Mouse (Mus musculus) neural tube, embryonic 12.5 days (tissue): ENCODE results near the gene Insl3. TPM values are rescaled to one million over a fixed set of nuclear protein-coding genes. Genes with fewer than 3 reads are reported as not detected.
"Not testable (repeated sequence)": the region's sequence is repeated elsewhere in the genome, so short reads cannot be mapped to it uniquely, and the experiment has no call there.

Experiments
- ATAC-seq: fragments of 200-750 bp; cut with Nextera tagmentation; 2 replicates; pipeline ENCODE4 v1.8.0; 2017; ENCODE audit warnings: low read depth, mild to moderate bottlenecking, moderate TSS enrichment, moderate library complexity; ENCODE audit not compliant: low FRiP score
- H3K27ac ChIP-seq: fragments of 300-500 bp; sonication (generic); 2 replicates; pipeline ENCODE4 v1.5.1; 2016
- H3K27me3 ChIP-seq: fragments of 300-500 bp; sonication (generic); replicated peaks from 2 replicates; pipeline ENCODE4 v1.6.1; 2016; ENCODE audit warnings: mild to moderate bottlenecking
- H3K36me3 ChIP-seq: fragments of 300-500 bp; sonication (generic); 2 replicates; pipeline ENCODE4 v1.6.1; 2016; ENCODE audit warnings: mild to moderate bottlenecking
- H3K4me1 ChIP-seq: fragments of 300-500 bp; sonication (generic); 2 replicates; pipeline ENCODE4 v1.6.1; 2016
- H3K4me2 ChIP-seq: fragments of 300-500 bp; sonication (generic); replicated peaks from 2 replicates; pipeline ENCODE4 v1.6.1; 2016; ENCODE audit warnings: mild to moderate bottlenecking
- H3K4me3 ChIP-seq: fragments of 300-500 bp; sonication (generic); 2 replicates; pipeline ENCODE4 v1.5.1; 2016
- H3K9ac ChIP-seq: fragments of 300-500 bp; sonication (generic); 2 replicates; pipeline ENCODE4 v1.6.1; 2016; ENCODE audit warnings: mild to moderate bottlenecking
- H3K9me3 ChIP-seq: fragments of 300-500 bp; sonication (generic); 2 replicates; pipeline ENCODE4 v1.6.1; 2016; ENCODE audit warnings: mild to moderate bottlenecking
- WGBS: fragments of 180-500 bp; shearing (Covaris S2); methylation state at CpG from one replicate; pipeline ENCODE4 v1.1.7; 2016; 5-methylcytosine and 5-hydroxymethylcytosine counted together
- polyA plus RNA-seq: library from polyadenylated mRNA; unstranded; fragments of >200 nt; fragmentation: Nextera tagmentation; extraction: Ambion mirVana; gene quantifications from 2 replicates; pipeline ENCODE4 v1.2.1, GENCODE M21; 2016

The Insl3 gene
- polyA plus RNA-seq, 1 experiment from 2014 or later = not detected

- WGBS = 8% methylated on average over 16 of the region's 16 CpGs
- Histone ChIP-seq H3K36me3 (no peaks in the 10 kb centered on the region), H3K9ac (no peak overlapping the region), H3K4me2 (peak overlapping the region; percentile 53), H3K27ac (no peak overlapping the region), H3K27me3 (peaks cover 93% of the 10 kb centered on the region), H3K4me3 (no peak overlapping the region), H3K9me3 (no peaks in the 10 kb centered on the region), H3K4me1 (peaks cover 12% of the 10 kb centered on the region; the same call in 1 of the 2 replicates)
- no peak for ATAC-seq
Observed at GRCm38 (mm10) chr8:71679116-71679515, 9.9 kb upstream of the Insl3 start.

DNA sequence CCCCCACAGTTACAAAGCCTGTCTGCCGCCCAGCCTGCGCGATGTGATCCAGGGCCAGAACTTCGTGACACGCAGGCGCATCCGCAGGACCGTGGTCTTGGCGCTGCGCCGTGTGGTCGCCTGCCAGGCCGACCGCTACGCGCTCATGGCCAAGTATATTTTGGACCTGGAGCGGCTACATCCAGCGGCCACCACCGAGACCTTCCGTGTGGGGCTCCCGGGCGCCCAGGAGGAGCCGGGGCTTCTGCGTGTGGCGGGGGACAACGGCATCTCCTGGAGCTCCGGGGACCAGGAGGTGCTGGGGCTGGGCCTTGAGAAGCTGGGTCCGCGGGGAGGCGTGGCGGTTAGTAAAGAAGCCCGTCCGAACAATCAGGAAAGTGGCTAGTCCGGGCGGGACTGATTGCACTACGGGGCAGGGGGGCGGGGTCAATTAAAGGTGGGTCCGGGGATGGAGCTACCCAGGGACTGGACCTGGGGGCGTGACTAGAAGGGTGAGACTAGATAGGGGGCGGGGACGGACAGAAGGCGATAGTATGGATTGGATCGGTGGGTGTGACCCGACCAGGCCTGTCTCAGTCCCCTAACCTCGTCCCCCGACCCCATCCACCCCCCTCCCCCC lies 9.4 kb upstream of the Insl3 start:
- Histone ChIP-seq H3K4me3 (0 out of 2 replicates have a peak overlapping the region, but pooled peaks have one; percentile 11), H3K4me1 (peaks cover 12% of the 10 kb centered on the region; the same call in 1 of the 2 replicates), H3K4me2 (peak overlapping the region; percentile 53), H3K27ac (no peak overlapping the region), H3K9ac (peak overlapping the region; percentile 45; the same call in 1 of the 2 replicates), H3K36me3 (no peaks in the 10 kb centered on the region), H3K27me3 (peaks cover 97% of the 10 kb centered on the region), H3K9me3 (no peaks in the 10 kb centered on the region)
- 4% methylated on average over 46 of the region's 46 CpGs for WGBS
- ATAC-seq = no peak

- ATAC-seq = no peak
- H3K36me3 ChIP-seq = no peaks in the 10 kb centered on the region
- H3K27ac ChIP-seq = no peak overlapping the region
- no peaks in the 10 kb centered on the region for H3K9me3 ChIP-seq
- WGBS = 4% methylated on average over 21 of the region's 21 CpGs
- peak overlapping the region; percentile 28; the same call in 1 of the 2 replicates for H3K4me2 ChIP-seq
- H3K4me1 ChIP-seq = peaks cover 12% of the 10 kb centered on the region; the same call in 1 of the 2 replicates
- H3K9ac ChIP-seq = no peak overlapping the region
- peaks cover 100% of the 10 kb centered on the region for H3K27me3 ChIP-seq
- peak overlapping the region; percentile 7; the same call in 1 of the 2 replicates for H3K4me3 ChIP-seq
Observed at GRCm38 (mm10) chr8:71680471-71680870, 8.5 kb upstream of the Insl3 start.

GRCm38 (mm10) chr8:71681369-71681915 lies 7.6 kb upstream of the Insl3 start:
- Histone ChIP-seq H3K4me3 (peak overlapping the region; percentile 3; the same call in 1 of the 2 replicates), H3K9ac (no peak overlapping the region), H3K9me3 (no peaks in the 10 kb centered on the region), H3K4me2 (no peak overlapping the region), H3K27ac (no peak overlapping the region), H3K4me1 (peaks cover 16% of the 10 kb centered on the region), H3K27me3 (peaks cover 100% of the 10 kb centered on the region), H3K36me3 (no peaks in the 10 kb centered on the region)
- WGBS = 4% methylated on average over 18 of the region's 18 CpGs
- ATAC-seq = no peak

DNA sequence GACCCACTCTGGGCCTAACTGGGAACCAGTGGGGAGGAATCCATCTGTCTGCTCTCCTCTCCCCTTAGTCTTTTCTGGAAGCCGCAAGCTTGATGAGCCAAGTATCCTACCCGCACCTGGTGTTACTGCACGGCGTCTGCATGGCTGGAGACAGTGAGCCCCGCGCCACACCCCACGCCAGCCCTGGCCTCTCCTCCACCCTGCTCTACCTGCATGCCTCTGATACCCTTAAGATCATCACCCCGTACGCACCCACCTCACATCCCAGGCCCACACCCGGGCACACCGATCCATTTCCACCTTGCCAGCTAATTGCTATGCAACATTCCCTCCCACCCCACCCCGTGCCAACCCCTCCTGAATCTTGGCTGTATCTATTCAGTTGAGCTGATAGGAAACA lies 6.2 kb upstream of the Insl3 start:
- H3K9ac ChIP-seq = no peak overlapping the region
- no peak overlapping the region for H3K4me2 ChIP-seq
- 59% methylated on average over 12 of the region's 12 CpGs for WGBS
- H3K9me3 ChIP-seq = no peaks in the 10 kb centered on the region
- peaks cover 18% of the 10 kb centered on the region for H3K4me1 ChIP-seq
- H3K27me3 ChIP-seq = peaks cover 100% of the 10 kb centered on the region
- no peak overlapping the region for H3K27ac ChIP-seq
- ATAC-seq = no peak
- no peaks in the 10 kb centered on the region for H3K36me3 ChIP-seq
- H3K4me3 ChIP-seq = no peak overlapping the region

DNA sequence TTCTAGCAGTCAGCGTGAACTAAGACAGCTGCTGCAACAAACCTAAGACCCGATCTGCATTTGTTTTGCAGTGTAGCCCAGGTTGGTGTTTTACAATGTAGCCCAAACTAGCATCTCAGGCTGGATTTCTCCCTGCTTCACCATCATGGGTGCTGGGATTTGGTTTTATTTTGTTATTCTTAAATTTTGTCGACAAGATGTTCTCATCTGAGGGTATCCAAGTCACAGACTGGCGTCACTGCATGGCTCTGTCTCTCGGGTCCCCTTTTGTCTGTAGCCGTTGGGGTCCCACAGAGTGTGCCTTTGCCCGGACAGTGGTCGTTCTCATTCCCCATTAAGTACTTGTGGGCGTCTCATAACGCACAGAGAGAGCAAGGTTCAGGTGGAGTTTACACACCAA lies 4.3 kb upstream of the Insl3 start:
- no peak overlapping the region for H3K4me3 ChIP-seq
- H3K27ac ChIP-seq = no peak overlapping the region
- H3K9ac ChIP-seq = no peak overlapping the region
- WGBS = 9% methylated on average over 10 of the region's 10 CpGs
- H3K4me1 ChIP-seq = peaks cover 13% of the 10 kb centered on the region
- H3K36me3 ChIP-seq = no peaks in the 10 kb centered on the region
- peaks cover 100% of the 10 kb centered on the region for H3K27me3 ChIP-seq
- H3K9me3 ChIP-seq = no peaks in the 10 kb centered on the region
- H3K4me2 ChIP-seq = no peak overlapping the region
- ATAC-seq = no peak

DNA sequence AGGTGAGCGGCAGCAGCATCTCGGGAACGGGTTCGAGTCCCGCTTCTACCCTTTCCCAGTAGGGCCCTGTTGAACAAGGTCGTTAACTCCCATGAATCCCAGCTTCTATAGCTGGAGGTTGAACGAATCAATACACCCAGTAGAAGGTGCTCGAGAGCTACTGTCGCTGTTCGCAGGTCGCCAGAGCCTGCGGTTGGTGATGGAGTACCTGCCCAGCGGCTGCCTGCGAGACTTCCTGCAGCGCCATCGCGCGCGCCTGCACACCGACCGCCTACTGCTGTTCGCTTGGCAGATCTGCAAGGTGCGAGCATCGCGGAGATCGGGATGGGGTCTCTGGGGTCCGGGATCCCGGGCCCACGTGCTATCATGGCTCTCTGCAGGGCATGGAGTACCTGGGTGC lies 3.4 kb upstream of the Insl3 start:
- Histone ChIP-seq H3K4me3 (peak overlapping the region; percentile 30), H3K36me3 (no peaks in the 10 kb centered on the region), H3K9ac (no peak overlapping the region), H3K4me2 (peak overlapping the region; percentile 54), H3K4me1 (peaks cover 13% of the 10 kb centered on the region; the same call in 1 of the 2 replicates), H3K27me3 (peaks cover 100% of the 10 kb centered on the region), H3K27ac (no peak overlapping the region), H3K9me3 (no peaks in the 10 kb centered on the region)
- peak; percentile 34 for ATAC-seq
- WGBS = 2% methylated on average over 29 of the region's 29 CpGs

GRCm38 (mm10) chr8:71686143-71686734 lies 2.8 kb upstream of the Insl3 start:
- no peaks in the 10 kb centered on the region for H3K36me3 ChIP-seq
- peak; percentile 49 for ATAC-seq
- peak overlapping the region; percentile 30 for H3K4me3 ChIP-seq
- H3K4me2 ChIP-seq = peak overlapping the region; percentile 54
- H3K27ac ChIP-seq = no peak overlapping the region
- no peaks in the 10 kb centered on the region for H3K9me3 ChIP-seq
- H3K9ac ChIP-seq = no peak overlapping the region
- peaks cover 100% of the 10 kb centered on the region for H3K27me3 ChIP-seq
- under 1% methylated on average over 23 of the region's 23 CpGs for WGBS
- peaks cover 13% of the 10 kb centered on the region; the same call in 1 of the 2 replicates for H3K4me1 ChIP-seq

GRCm38 (mm10) chr8:71687616-71688015 lies 1.4 kb upstream of the Insl3 start:
- no peak for ATAC-seq
- Histone ChIP-seq H3K36me3 (no peaks in the 10 kb centered on the region), H3K4me2 (no peak overlapping the region), H3K9ac (no peak overlapping the region), H3K27me3 (peaks cover 100% of the 10 kb centered on the region), H3K27ac (no peak overlapping the region), H3K9me3 (no peaks in the 10 kb centered on the region), H3K4me1 (peaks cover 10% of the 10 kb centered on the region; the same call in 1 of the 2 replicates), H3K4me3 (no peak overlapping the region)
- 1% methylated on average over 8 of the region's 8 CpGs for WGBS

GRCm38 (mm10) chr8:71692509-71692908 lies 3.5 kb downstream of the Insl3 start:
- Histone ChIP-seq H3K4me1 (peaks cover 6% of the 10 kb centered on the region; the same call in 1 of the 2 replicates), H3K36me3 (no peaks in the 10 kb centered on the region), H3K9ac (no peak overlapping the region), H3K9me3 (no peaks in the 10 kb centered on the region), H3K4me3 (no peak overlapping the region), H3K4me2 (no peak overlapping the region), H3K27me3 (peaks cover 89% of the 10 kb centered on the region), H3K27ac (no peak overlapping the region)
- ATAC-seq = no peak
- WGBS = 6% methylated on average over 30 of the region's 30 CpGs

- no peak overlapping the region for H3K9ac ChIP-seq
- no peak; the same call in 1 of the 2 replicates for ATAC-seq
- H3K36me3 ChIP-seq = no peaks in the 10 kb centered on the region
- 0 out of 2 replicates have a peak overlapping the region, but pooled peaks have one; percentile 14 for H3K4me3 ChIP-seq
- H3K4me1 ChIP-seq = peaks cover 6% of the 10 kb centered on the region; the same call in 1 of the 2 replicates
- peaks cover 89% of the 10 kb centered on the region for H3K27me3 ChIP-seq
- H3K27ac ChIP-seq = no peak overlapping the region
- 10% methylated on average over 68 of the region's 68 CpGs for WGBS
- H3K4me2 ChIP-seq = peak overlapping the region; percentile 33
- no peaks in the 10 kb centered on the region for H3K9me3 ChIP-seq
Observed at GRCm38 (mm10) chr8:71693166-71694041, 4.4 kb downstream of the Insl3 start.

- H3K27me3 ChIP-seq = peaks cover 81% of the 10 kb centered on the region
- not testable (repeated sequence) for H3K27ac ChIP-seq, ATAC-seq, H3K4me3 ChIP-seq, H3K4me1 ChIP-seq, H3K36me3 ChIP-seq, H3K9ac ChIP-seq, H3K9me3 ChIP-seq, H3K4me2 ChIP-seq
- 61% methylated on average over 12 of the region's 12 CpGs for WGBS
Observed at GRCm38 (mm10) chr8:71695456-71695855, 6.4 kb downstream of the Insl3 start.
